Mouse (Mus musculus): ENCODE data around the gene Hmgn1. TPM values are rescaled to one million over a fixed set of nuclear protein-coding genes. Genes with fewer than 3 reads are reported as not detected.
"Not testable (repeated sequence)": the region's sequence is repeated elsewhere in the genome, so short reads cannot be mapped to it uniquely, and the experiment has no call there.

The Hmgn1 gene
- polyA plus RNA-seq, 1 experiment from 2014 or later = 522 TPM

GRCm38 (mm10) chr16:96156019-96156418 is 28.5 kb upstream of the Hmgn1 start:
- DNase-seq (ENCODE audit: low read depth, low spot score) = no peak
- ChIA-PET POLR2A (no interaction called here), CTCF (no interaction called here)

GRCm38 (mm10) chr16:96154476-96154875 is 26.9 kb upstream of the Hmgn1 start:
- DNase-seq (ENCODE audit: low read depth, low spot score) = no peak
- POLR2A ChIA-PET = no interaction called here
- CTCF ChIA-PET = no interaction called here
- H3K27me3 ChIP-seq = no peaks in the 10 kb centered on the region
- in situ Hi-C loops (cut with MboI; ENCODE audit: low pct_unique_long_range_greater_than_20kb) = no loop called here
- no peak for ATAC-seq
- no peak for TF ChIP-seq CTCF (IDR thresholded peaks at IDR 0.05)

More at GRCm38 (mm10) chr16:96156019-96156418, 28.5 kb upstream of the Hmgn1 start:
- no peaks in the 10 kb centered on the region for H3K27me3 ChIP-seq
- ATAC-seq = no peak
- in situ Hi-C loops (cut with MboI; ENCODE audit: low pct_unique_long_range_greater_than_20kb) = no loop called here
- no peak for TF ChIP-seq CTCF (IDR thresholded peaks at IDR 0.05)

DNA sequence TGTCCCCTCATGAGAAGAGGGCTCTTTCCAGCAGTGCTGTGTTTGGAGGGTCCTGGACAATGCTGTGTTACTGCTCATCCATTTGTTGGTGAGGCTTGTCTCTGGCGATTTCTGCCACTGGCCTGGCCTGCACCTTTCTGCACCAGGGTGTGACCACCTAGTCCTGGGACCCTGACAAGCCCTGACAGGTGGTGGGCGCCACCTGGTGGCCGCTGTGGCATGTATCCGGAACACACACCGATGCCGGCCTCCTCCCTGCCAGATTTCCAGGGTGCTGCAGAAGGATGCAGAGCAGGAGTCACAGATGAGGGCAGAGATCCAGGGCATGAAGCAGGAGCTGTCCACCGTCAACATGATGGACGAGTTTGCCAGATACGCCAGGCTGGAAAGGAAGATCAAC is 24.0 kb upstream of the Hmgn1 start:
- DNase-seq (ENCODE audit: low read depth, low spot score) = no peak
- no peaks in the 10 kb centered on the region for H3K27me3 ChIP-seq
- POLR2A ChIA-PET = no interaction called here
- CTCF ChIA-PET = interaction anchor here (0.6 to 1.6 kb wide), 7 partner anchors 10 to 193 kb away, joined by 3 to 5 read pairs (median 3); partner anchors contain the start of gene Psmg1
- no peak for TF ChIP-seq CTCF (IDR thresholded peaks at IDR 0.05)
- peak; percentile 45 for ATAC-seq
- in situ Hi-C loops (cut with MboI; ENCODE audit: low pct_unique_long_range_greater_than_20kb) = no loop called here

DNA sequence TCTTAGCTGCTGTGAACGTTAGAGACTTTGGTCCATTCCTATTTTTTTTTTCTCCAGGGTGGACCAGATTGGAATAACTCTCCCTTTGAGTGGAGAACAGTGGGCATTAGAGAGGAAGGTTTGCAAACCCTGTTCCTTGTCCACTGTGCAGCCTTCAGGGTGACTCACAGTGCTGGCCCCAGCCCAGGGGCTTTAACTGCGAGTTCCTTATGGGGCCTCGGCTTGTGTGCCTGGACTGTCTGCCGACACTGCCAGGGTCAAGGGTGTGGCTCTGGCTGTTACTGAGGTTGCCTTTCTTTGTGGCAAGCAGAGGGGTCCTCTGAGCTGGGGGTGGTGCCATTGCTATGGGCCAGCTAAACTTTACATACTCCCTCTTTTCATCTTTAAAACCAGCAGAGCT is 23.5 kb upstream of the Hmgn1 start:
- ATAC-seq (peak; percentile 40), DNase-seq (ENCODE audit: low read depth, low spot score) (no peak)
- ChIA-PET CTCF (interaction anchor here (0.7 to 1.6 kb wide), 4 partner anchors 10 to 160 kb away, joined by 3 to 5 read pairs (median 4); partner anchors contain the start of gene Psmg1), POLR2A (no interaction called here)
- H3K27me3 ChIP-seq = no peaks in the 10 kb centered on the region
- in situ Hi-C loops (cut with MboI; ENCODE audit: low pct_unique_long_range_greater_than_20kb) = no loop called here
- TF ChIP-seq CTCF (IDR thresholded peaks at IDR 0.05) = no peak

- no peaks in the 10 kb centered on the region for H3K27me3 ChIP-seq
- DNase-seq (ENCODE audit: low read depth, low spot score) (no peak), ATAC-seq (no peak)
- ChIA-PET CTCF (interaction anchor here (0.8 to 1.7 kb wide), 4 partner anchors 23 to 120 kb away, joined by 3 to 5 read pairs (median 4); no protein-coding TSS in a partner anchor), POLR2A (interaction anchor here (0.6 kb wide), 1 partner anchor 433 kb away, joined by 3 read pairs; no protein-coding TSS in a partner anchor)
- in situ Hi-C loops (cut with MboI; ENCODE audit: low pct_unique_long_range_greater_than_20kb) = no loop called here
- no peak for TF ChIP-seq CTCF (IDR thresholded peaks at IDR 0.05)
Measured at GRCm38 (mm10) chr16:96149311-96149710, 21.8 kb upstream of the Hmgn1 start.

GRCm38 (mm10) chr16:96148834-96149233 is 21.3 kb upstream of the Hmgn1 start:
- no peak for TF ChIP-seq CTCF (IDR thresholded peaks at IDR 0.05)
- CTCF ChIA-PET = interaction anchor here (0.8 to 1.7 kb wide), 2 partner anchors 23 to 103 kb away, joined by 4 to 5 read pairs; no protein-coding TSS in a partner anchor
- DNase-seq (ENCODE audit: low read depth, low spot score) (no peak), ATAC-seq (peak; percentile 25)
- no peaks in the 10 kb centered on the region for H3K27me3 ChIP-seq
- POLR2A ChIA-PET = no interaction called here
- in situ Hi-C loops (cut with MboI; ENCODE audit: low pct_unique_long_range_greater_than_20kb) = no loop called here

- DNase-seq (ENCODE audit: low read depth, low spot score) (no peak), ATAC-seq (no peak)
- ChIA-PET CTCF (interaction anchor here (0.7 kb wide), 1 partner anchor 147 kb away, joined by 3 read pairs; no protein-coding TSS in a partner anchor), POLR2A (no interaction called here)
- H3K27me3 ChIP-seq = no peaks in the 10 kb centered on the region
- no peak for TF ChIP-seq CTCF (IDR thresholded peaks at IDR 0.05)
- in situ Hi-C loops (cut with MboI; ENCODE audit: low pct_unique_long_range_greater_than_20kb) = no loop called here
Measured at GRCm38 (mm10) chr16:96145814-96146213, 18.3 kb upstream of the Hmgn1 start.

GRCm38 (mm10) chr16:96145110-96145800 is 17.7 kb upstream of the Hmgn1 start, which contains the start of gene Wrb:
Wrb (plus strand) TSS chr16:96145407.
- ATAC-seq = peak; percentile 97

DNA sequence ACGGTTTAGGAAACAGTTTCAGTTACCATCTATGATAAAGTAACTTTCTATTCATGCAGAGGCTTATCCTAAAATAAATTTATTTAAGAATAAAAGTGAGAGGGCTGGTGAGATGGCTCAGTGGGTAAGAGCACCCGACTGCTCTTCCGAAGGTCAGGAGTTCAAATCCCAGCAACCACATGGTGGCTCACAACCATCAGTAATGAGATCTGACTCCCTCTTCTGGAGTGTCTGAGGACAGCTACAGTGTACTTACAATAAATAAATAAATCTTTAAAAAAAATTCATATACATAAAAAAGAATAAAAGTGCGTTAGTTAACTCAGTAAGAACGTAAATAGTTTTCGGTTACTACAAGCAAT is 17.2 kb upstream of the Hmgn1 start:
- POLR2A ChIA-PET = interaction anchor here (1.2 to 1.7 kb wide), 2 partner anchors 47 to 62 kb away, joined by 4 to 5 read pairs; partner anchors contain the start of genes Brwd1 and Lca5l
- ATAC-seq; in situ Hi-C loops (cut with MboI; ENCODE audit: low pct_unique_long_range_greater_than_20kb); DNase-seq (ENCODE audit: low read depth, low spot score); H3K27me3 ChIP-seq; CTCF ChIA-PET: not testable (repeated sequence)

More at GRCm38 (mm10) chr16:96145110-96145800, 17.7 kb upstream of the Hmgn1 start, which contains the start of gene Wrb:
- no peak for TF ChIP-seq CTCF (IDR thresholded peaks at IDR 0.05)
- CTCF ChIA-PET = interaction anchor here (0.7 kb wide), 1 partner anchor 146 kb away, joined by 3 read pairs; no protein-coding TSS in a partner anchor
- no peaks in the 10 kb centered on the region for H3K27me3 ChIP-seq
- peak; percentile 99 for DNase-seq (ENCODE audit: low read depth, low spot score)
- in situ Hi-C loops (cut with MboI; ENCODE audit: low pct_unique_long_range_greater_than_20kb) = no loop called here
- POLR2A ChIA-PET = interaction anchor here (1.2 to 1.7 kb wide), 2 partner anchors 47 to 63 kb away, joined by 4 to 5 read pairs; partner anchors contain the start of genes Brwd1 and Lca5l

DNA sequence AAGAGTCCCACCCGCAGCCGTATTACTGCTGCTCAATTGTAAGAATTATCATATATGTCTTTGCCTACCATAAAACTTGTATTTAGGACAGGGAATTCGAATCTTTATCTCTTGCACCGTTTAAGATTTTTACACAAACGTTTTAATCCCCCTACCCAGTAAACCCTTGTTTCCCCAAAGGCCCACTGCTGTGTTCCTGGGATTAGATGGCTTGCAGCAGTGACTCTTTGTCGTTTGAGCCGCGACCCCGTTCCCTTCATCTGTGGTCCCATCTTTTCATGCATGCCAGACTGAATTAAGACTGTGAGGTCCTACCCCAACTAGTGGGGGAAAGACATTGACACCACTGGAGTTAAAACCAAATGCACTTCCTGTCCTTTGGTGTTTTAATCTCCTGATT is 937 bp upstream of the Hmgn1 start:
- POLR2A ChIA-PET = interaction anchor here (0.6 kb wide), 1 partner anchor 40 kb away, joined by 3 read pairs; no protein-coding TSS in a partner anchor
- no peak for DNase-seq (ENCODE audit: low read depth, low spot score)
- ATAC-seq = no peak
- no peak for TF ChIP-seq CTCF (IDR thresholded peaks at IDR 0.05)
- no peaks in the 10 kb centered on the region for H3K27me3 ChIP-seq
- in situ Hi-C loops (cut with MboI; ENCODE audit: low pct_unique_long_range_greater_than_20kb) = no loop called here
- CTCF ChIA-PET = no interaction called here

DNA sequence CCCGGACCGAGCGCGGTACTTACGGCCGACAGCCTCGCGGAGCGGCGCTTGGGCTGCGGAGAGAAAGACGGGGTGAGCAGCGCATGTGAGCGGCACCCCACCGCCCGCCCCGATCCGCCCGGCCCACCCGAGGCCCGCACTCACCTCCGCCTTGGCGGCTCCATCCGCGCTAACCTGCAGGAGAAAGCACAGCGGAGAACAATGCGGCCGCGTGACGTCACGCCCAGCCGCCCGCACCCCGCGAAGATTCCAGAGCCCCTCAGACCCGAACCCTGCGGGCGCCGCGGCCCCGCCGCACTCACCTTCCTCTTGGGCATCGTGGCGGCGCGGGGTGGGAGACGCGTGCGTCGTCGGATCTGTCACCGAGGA is 257 bp downstream of the Hmgn1 start:
- POLR2A ChIA-PET = no interaction called here

More for the DNA sequence above, 257 bp downstream of the Hmgn1 start:
- CTCF ChIA-PET = no interaction called here
- ATAC-seq = peak; percentile 6
- H3K27me3 ChIP-seq = no peaks in the 10 kb centered on the region
- TF ChIP-seq CTCF (IDR thresholded peaks at IDR 0.05) = no peak
- in situ Hi-C loops (cut with MboI; ENCODE audit: low pct_unique_long_range_greater_than_20kb) = no loop called here
- no peak for DNase-seq (ENCODE audit: low read depth, low spot score)

All from Patski (cell line).